Mouse (Mus musculus): ENCODE results near the gene Pde7b. TPM values are rescaled to one million over a fixed set of nuclear protein-coding genes. Genes with fewer than 3 reads are reported as not detected.

The Pde7b gene
- total and polyA plus RNA-seq, 3 experiments, result not detected

DNA sequence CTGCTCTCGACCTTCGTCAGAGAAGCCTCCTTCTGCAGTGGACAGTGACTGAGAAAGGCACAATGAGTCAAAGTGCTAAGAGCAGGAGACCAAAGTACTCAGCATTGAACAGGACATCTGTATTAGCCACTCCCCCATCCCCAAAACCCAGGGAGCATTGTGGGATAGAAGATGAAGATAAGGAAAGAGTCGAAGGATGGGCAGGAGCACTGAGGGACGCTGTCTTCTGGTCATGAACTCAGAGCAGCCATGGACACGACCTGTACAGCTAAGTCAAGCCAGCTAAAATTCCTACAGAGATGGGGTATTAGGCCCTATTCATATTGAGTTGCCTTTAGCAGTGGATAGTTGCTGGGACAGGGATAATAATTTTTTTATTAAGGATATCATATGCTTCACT, 321.9 kb downstream of the Pde7b start:
- Histone ChIP-seq H3K9ac (ENCODE audit: insufficient read depth, low read depth) (no peak overlapping the region), H3K9me3 (replicated peaks; ENCODE audit: low read length) (no peaks in the 10 kb centered on the region), H3K27ac (ENCODE audit: insufficient read depth, low read depth) (no peak overlapping the region), H3K4me2 (ENCODE audit: insufficient read depth, low read depth, poor library complexity, severe bottlenecking) (no peak overlapping the region), H3K27me3 (replicated peaks) (no peaks in the 10 kb centered on the region), H3K4me1 (ENCODE audit: control insufficient read depth in 1 of 2, insufficient read depth in 2 of 2) (no peaks in the 10 kb centered on the region), H3K4me3 (replicated peaks in 1 of 3; ENCODE audit: low read depth in 2 of 3, low read length in 2 of 3, poor library complexity in 1 of 3) (no peak overlapping the region), H3K36me3 (replicated peaks in 1 of 2; ENCODE audit: control insufficient read depth in 1 of 2, insufficient read depth in 1 of 2, low read length in 1 of 2) (no peaks in the 10 kb centered on the region), H3K79me2 (replicated peaks; ENCODE audit: control insufficient read depth, extremely low read depth, insufficient read depth, poor library complexity, severe bottlenecking) (no peaks in the 10 kb centered on the region)
- dilution Hi-C loops (cut with MboI; ENCODE audit: extremely low pct_ligation_motif_present, extremely low pct_unique_long_range_greater_than_20kb, low sequenced_read_pairs) (no loop called here), in situ Hi-C loops (cut with MboI; ENCODE audit: low pct_ligation_motif_present, low pct_unique_long_range_greater_than_20kb, low sequenced_read_pairs) (no loop called here)
- no peak for DNase-seq (ENCODE audit: extremely low read depth)
- no peak for TF ChIP-seq POLR2A (IDR thresholded peaks at IDR 0.05; ENCODE audit: low read depth, low read length)
- TF ChIP-seq TBP (conservative IDR thresholded peaks at IDR 0.05; ENCODE audit: low read depth, low read length), result no peak
- no peak for TF ChIP-seq USF2 (conservative IDR thresholded peaks at IDR 0.05; ENCODE audit: low read depth, low read length)
- TF ChIP-seq RAD21 (IDR thresholded peaks at IDR 0.05; ENCODE audit: low read depth, low read length), result no peak
- TF ChIP-seq USF1 (IDR thresholded peaks at IDR 0.05; ENCODE audit: low read depth, low read length), result no peak

DNA sequence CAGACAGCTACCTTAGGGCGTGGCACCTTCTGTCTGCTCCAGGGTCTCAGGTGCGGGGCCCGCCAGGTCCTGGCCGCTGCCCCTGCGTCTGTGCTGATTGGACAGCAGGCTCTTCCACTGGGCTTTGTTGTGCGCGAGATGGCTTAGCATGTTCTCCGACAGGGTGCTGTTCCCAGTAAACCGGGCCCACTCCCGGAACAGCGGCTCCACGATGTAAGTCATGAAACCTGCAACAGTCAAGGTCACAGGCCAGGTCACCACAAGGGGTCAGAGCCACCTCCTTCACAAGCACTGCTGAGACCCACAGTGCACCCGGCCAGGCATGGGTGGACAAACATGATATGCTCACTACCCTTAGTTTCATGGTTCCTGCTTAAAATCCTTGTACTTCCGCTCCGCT, 324.5 kb downstream of the Pde7b start:
- no peak overlapping the region for H3K4me3 ChIP-seq (replicated peaks in 1 of 3; ENCODE audit: low read depth in 2 of 3, low read length in 2 of 3, poor library complexity in 1 of 3)
- TF ChIP-seq JUND (conservative IDR thresholded peaks at IDR 0.05; ENCODE audit: low read depth, low read length) (no peak), USF1 (IDR thresholded peaks at IDR 0.05; ENCODE audit: low read depth, low read length) (no peak), POLR2AphosphoS2 (IDR thresholded peaks at IDR 0.05; ENCODE audit: low read depth, low read length) (no peak), E2F4 (IDR thresholded peaks at IDR 0.05; ENCODE audit: insufficient replicate concordance, low read depth, low read length) (no peak), MAFK (IDR thresholded peaks at IDR 0.05; ENCODE audit: insufficient replicate concordance, low read length) (no peak), ZC3H11A (IDR thresholded peaks at IDR 0.05; ENCODE audit: low read depth, low read length) (no peak)
- no peaks in the 10 kb centered on the region for H3K36me3 ChIP-seq (replicated peaks in 1 of 2; ENCODE audit: control insufficient read depth in 1 of 2, insufficient read depth in 1 of 2, low read length in 1 of 2)
- no peak overlapping the region for H3K27ac ChIP-seq (ENCODE audit: insufficient read depth, low read depth)
- no peak overlapping the region for H3K4me2 ChIP-seq (ENCODE audit: insufficient read depth, low read depth, poor library complexity, severe bottlenecking)
- dilution Hi-C loops (cut with MboI; ENCODE audit: extremely low pct_ligation_motif_present, extremely low pct_unique_long_range_greater_than_20kb, low sequenced_read_pairs) (no loop called here), in situ Hi-C loops (cut with MboI; ENCODE audit: low pct_ligation_motif_present, low pct_unique_long_range_greater_than_20kb, low sequenced_read_pairs) (no loop called here)
- H3K9ac ChIP-seq (ENCODE audit: insufficient read depth, low read depth), result no peak overlapping the region
- peaks cover 0 to 11% of the 10 kb centered on the region in 2 experiments; a peak in 2 of 4 replicates for H3K4me1 ChIP-seq (ENCODE audit: control insufficient read depth in 1 of 2, insufficient read depth in 2 of 2)
- no peaks in the 10 kb centered on the region for H3K9me3 ChIP-seq (replicated peaks; ENCODE audit: low read length)
- no peaks in the 10 kb centered on the region for H3K27me3 ChIP-seq (replicated peaks)
- DNase-seq (ENCODE audit: extremely low read depth), result no peak
- no peaks in the 10 kb centered on the region for H3K79me2 ChIP-seq (replicated peaks; ENCODE audit: control insufficient read depth, extremely low read depth, insufficient read depth, poor library complexity, severe bottlenecking)

DNA sequence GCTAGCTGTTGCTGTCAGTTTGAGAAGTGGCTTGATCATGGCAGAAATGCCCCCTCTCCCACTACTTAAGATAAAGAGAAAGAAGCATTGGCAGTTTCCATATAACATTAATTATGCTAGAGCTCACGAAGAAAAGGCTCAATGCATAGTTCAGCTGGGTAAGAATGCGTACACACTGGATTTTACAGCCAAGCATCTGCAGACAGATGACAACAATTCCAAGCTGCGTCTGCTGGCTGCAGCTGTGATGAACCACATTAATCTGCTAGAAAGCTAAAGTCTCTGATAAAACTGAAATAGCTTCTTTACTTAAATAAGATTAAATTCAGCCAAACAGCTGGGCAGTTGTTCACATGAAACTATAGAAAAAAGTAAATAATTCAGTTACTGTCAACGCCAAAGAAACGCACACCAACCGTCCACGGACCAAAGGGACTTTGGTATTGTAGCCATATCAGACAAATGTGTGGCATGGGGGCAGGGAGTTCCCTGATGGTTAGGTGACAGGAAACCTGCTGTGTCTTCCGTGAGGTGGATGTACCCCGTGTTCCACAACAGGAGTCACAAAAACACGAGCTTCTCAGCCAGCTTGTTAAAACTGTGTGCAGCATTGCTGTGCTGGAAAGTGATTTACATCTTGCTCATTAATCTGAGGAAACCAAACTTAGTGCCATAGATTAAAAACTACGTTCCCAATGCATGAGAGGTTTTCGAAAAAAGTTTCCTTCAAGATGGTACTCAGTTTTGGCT, 326.1 kb downstream of the Pde7b start:
- H3K4me2 ChIP-seq (ENCODE audit: insufficient read depth, low read depth, poor library complexity, severe bottlenecking), result peak overlapping the region; percentile 79; the same call in 1 of the 2 replicates
- in situ Hi-C loops (cut with MboI; ENCODE audit: low pct_ligation_motif_present, low pct_unique_long_range_greater_than_20kb, low sequenced_read_pairs), result no loop called here
- no peaks in the 10 kb centered on the region for H3K79me2 ChIP-seq (replicated peaks; ENCODE audit: control insufficient read depth, extremely low read depth, insufficient read depth, poor library complexity, severe bottlenecking)
- peak overlapping the region; percentile 42; the same call in 1 of the 2 replicates for H3K9ac ChIP-seq (ENCODE audit: insufficient read depth, low read depth)
- H3K4me3 ChIP-seq (replicated peaks in 1 of 3; ENCODE audit: low read depth in 2 of 3, low read length in 2 of 3, poor library complexity in 1 of 3), result no peak overlapping the region
- peaks cover 0 to 12% of the 10 kb centered on the region in 2 experiments; a peak in 2 of 4 replicates for H3K4me1 ChIP-seq (ENCODE audit: control insufficient read depth in 1 of 2, insufficient read depth in 2 of 2)
- TF ChIP-seq TCF12 (IDR thresholded peaks at IDR 0.05; ENCODE audit: low read depth, low read length) (no peak), ELF1 (IDR thresholded peaks at IDR 0.05; ENCODE audit: low read depth, low read length) (0 out of 2 replicates have a peak, but pooled peaks have one; percentile 5)
- dilution Hi-C loops (cut with MboI; ENCODE audit: extremely low pct_ligation_motif_present, extremely low pct_unique_long_range_greater_than_20kb, low sequenced_read_pairs), result no loop called here
- DNase-seq (ENCODE audit: extremely low read depth), result no peak
- H3K9me3 ChIP-seq (replicated peaks; ENCODE audit: low read length), result no peaks in the 10 kb centered on the region
- H3K27me3 ChIP-seq (replicated peaks), result no peaks in the 10 kb centered on the region
- H3K27ac ChIP-seq (ENCODE audit: insufficient read depth, low read depth), result no peak overlapping the region
- no peaks in the 10 kb centered on the region for H3K36me3 ChIP-seq (replicated peaks in 1 of 2; ENCODE audit: control insufficient read depth in 1 of 2, insufficient read depth in 1 of 2, low read length in 1 of 2)

Measured in CH12.LX (cell line).